Mouse (Mus musculus) mesoderm, embryonic 11.5 days (tissue): ENCODE data around the gene Sclt1.

ENCODE experiments used
- DNase-seq: peaks from one replicate; pipeline ENCODE4 v3.0.0-alpha.2; 2012; ENCODE audit warnings: low read depth, low spot score

Sclt1 gene

GRCm38 (mm10) chr3:41606330-41606664 lies 136.0 kb downstream of the Sclt1 start:
- no peak for DNase-seq

GRCm38 (mm10) chr3:41605601-41606329 lies 136.5 kb downstream of the Sclt1 start:
- DNase-seq = no peak

- no peak for DNase-seq
Observed at GRCm38 (mm10) chr3:41604629-41605321, 137.5 kb downstream of the Sclt1 start.

GRCm38 (mm10) chr3:41603470-41604019 lies 138.8 kb downstream of the Sclt1 start:
- no peak for DNase-seq

GRCm38 (mm10) chr3:41602933-41603332 lies 139.4 kb downstream of the Sclt1 start:
- no peak for DNase-seq

- DNase-seq = no peak
Observed at GRCm38 (mm10) chr3:41601226-41602020, 140.9 kb downstream of the Sclt1 start.

- DNase-seq = peak; percentile 65
Observed at GRCm38 (mm10) chr3:41599806-41600589, 142.3 kb downstream of the Sclt1 start.

GRCm38 (mm10) chr3:41599226-41599625 lies 143.1 kb downstream of the Sclt1 start:
- DNase-seq = no peak

- DNase-seq = no peak
Observed at GRCm38 (mm10) chr3:41598412-41598811, 143.9 kb downstream of the Sclt1 start.

GRCm38 (mm10) chr3:41597036-41597435 lies 145.3 kb downstream of the Sclt1 start:
- no peak for DNase-seq

- DNase-seq = no peak
Observed at GRCm38 (mm10) chr3:41595010-41595409, 147.3 kb downstream of the Sclt1 start.

GRCm38 (mm10) chr3:41594097-41594879 lies 148.0 kb downstream of the Sclt1 start:
- DNase-seq = no peak

GRCm38 (mm10) chr3:41592805-41593204 lies 149.5 kb downstream of the Sclt1 start:
- DNase-seq = no peak

- DNase-seq = no peak
Observed at GRCm38 (mm10) chr3:41591651-41592170, 150.6 kb downstream of the Sclt1 start.

GRCm38 (mm10) chr3:41590695-41591559 lies 151.4 kb downstream of the Sclt1 start:
- no peak for DNase-seq

GRCm38 (mm10) chr3:41589988-41590387 lies 152.3 kb downstream of the Sclt1 start:
- no peak for DNase-seq

- DNase-seq = no peak
Observed at GRCm38 (mm10) chr3:41589246-41589914, 152.9 kb downstream of the Sclt1 start.

GRCm38 (mm10) chr3:41588495-41588894 lies 153.8 kb downstream of the Sclt1 start:
- DNase-seq = no peak

- no peak for DNase-seq
Observed at GRCm38 (mm10) chr3:41587588-41587987, 154.7 kb downstream of the Sclt1 start.
